Mouse (Mus musculus) layer of hippocampus, adult 2 months (tissue): Measurements from ENCODE around the gene Flywch1. TPM values are rescaled to one million over a fixed set of nuclear protein-coding genes. Genes with fewer than 3 reads are reported as not detected.

Experiments used
- DNase-seq, 2 experiments: peaks; one replicate each; pipeline ENCODE4 v3.0.0; 2022; ENCODE audit warnings: low spot score in 2 of 2
- H3K27ac ChIP-seq: fragments of 200-600 bp; 2 replicates; pipeline ENCODE4 v1.8.1; 2022
- H3K4me3 ChIP-seq: fragments of 200-600 bp; 2 replicates; pipeline ENCODE4 v1.8.1; 2022; ENCODE audit warnings: mild to moderate bottlenecking
- CTCF ChIP-seq: fragments of 200-600 bp; conservative IDR thresholded peaks from 2 replicates; pipeline ENCODE4 v1.8.1; 2022; ENCODE audit warnings: antibody characterized with exemption, mild to moderate bottlenecking, moderate library complexity
- total RNA-seq, 2 experiments: library from RNA; stranded (reverse); gene quantifications; 2 replicates each; pipeline ENCODE4 v1.2.3; 2021

The Flywch1 gene
- total RNA-seq, 2 experiments from 2014 or later: 310 to 345 TPM

DNA sequence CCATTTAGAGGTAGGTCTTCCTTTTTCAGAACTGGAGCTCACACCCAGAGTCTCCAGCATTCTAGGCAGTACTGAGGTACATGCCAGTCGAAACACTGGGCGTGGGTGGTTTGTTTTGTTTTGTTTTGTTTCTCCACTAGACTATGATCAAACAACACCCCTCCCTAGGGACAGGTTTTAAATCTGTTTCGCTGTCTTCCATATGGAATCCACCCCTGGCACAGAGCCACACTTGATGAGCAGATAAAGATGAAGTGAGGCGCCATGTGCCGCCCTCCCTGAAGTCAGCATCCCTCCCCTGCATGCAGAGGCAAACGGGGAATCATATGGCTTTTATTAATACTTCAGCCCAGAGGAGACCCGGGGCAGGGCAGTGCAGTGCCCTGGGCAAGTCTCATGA is 66.7 kb downstream of the Flywch1 start:
- no peak overlapping the region for H3K4me3 ChIP-seq
- peak; percentile 31 to 36 for DNase-seq
- no peak for TF ChIP-seq CTCF
- no peak overlapping the region for H3K27ac ChIP-seq

- no peak for DNase-seq
- no peak for TF ChIP-seq CTCF
These were observed 68.1 kb downstream of the Flywch1 start for GRCm38 (mm10) chr17:23703301-23703700.

More at GRCm38 (mm10) chr17:23703301-23703700, 68.1 kb downstream of the Flywch1 start:
- Histone ChIP-seq H3K4me3 (no peak overlapping the region), H3K27ac (no peak overlapping the region)

Other genes starting within 250 kb of the Flywch1 start
- gene Zfp213, start 207.4 kb downstream of the Flywch1 start, total RNA-seq: 1 to 10 TPM; 5.7 to 6.9 TPM
- 10 to 100 TPM; 30.1 to 33.6 TPM for gene Zfp13, start 172.1 kb downstream of the Flywch1 start, total RNA-seq
- gene Zscan10, start 170.7 kb downstream of the Flywch1 start, total RNA-seq: not detected
- gene Mmp25, start 126.3 kb downstream of the Flywch1 start, total RNA-seq: under 1 TPM in 1 of 2 experiments, not detected in 1; 0.17 TPM
- gene Bicdl2, start 111.1 kb downstream of the Flywch1 start, total RNA-seq: not detected
- gene Hcfc1r1, start 98.0 kb downstream of the Flywch1 start, total RNA-seq: 100 to 1,000 TPM; 110 to 118 TPM
- gene Thoc6, start 97.7 kb downstream of the Flywch1 start, total RNA-seq: 1 to 10 TPM; 7.1 to 7.6 TPM
- gene Tnfrsf12a, start 94.1 kb downstream of the Flywch1 start, total RNA-seq: 1 to 10 TPM; 5.5 to 6.3 TPM
- not detected for gene Cldn6, start 92.4 kb downstream of the Flywch1 start, total RNA-seq
- under 1 TPM in 1 of 2 experiments, not detected in 1; 0.25 TPM for gene Cldn9, start 87.6 kb downstream of the Flywch1 start, total RNA-seq
- under 1 TPM; 0.25 to 0.64 TPM for gene 1520401A03Rik, start 48.8 kb downstream of the Flywch1 start, total RNA-seq
- 1 to 10 TPM; 3.4 to 3.5 TPM for gene Pkmyt1, start 45.3 kb downstream of the Flywch1 start, total RNA-seq
- 10 to 100 TPM; 46.2 to 48.3 TPM for gene Paqr4, start 30.7 kb downstream of the Flywch1 start, total RNA-seq
- gene Kremen2, start 25.8 kb downstream of the Flywch1 start, total RNA-seq: under 1 TPM; 0.23 to 0.32 TPM
- gene Flywch2, start 14.5 kb upstream of the Flywch1 start, total RNA-seq: 10 to 100 TPM; 10.6 to 12.3 TPM
- gene Srrm2, start 18.9 kb upstream of the Flywch1 start, total RNA-seq: 100 to 1,000 TPM; 613 to 663 TPM
- gene Elob, start 57.5 kb upstream of the Flywch1 start, total RNA-seq: 100 to 1,000 TPM; 332 to 341 TPM
- gene Prss33, start 64.5 kb upstream of the Flywch1 start, total RNA-seq: not detected
- gene Prss32, start 72.3 kb upstream of the Flywch1 start, total RNA-seq: not detected
- gene Prss41, start 72.6 kb upstream of the Flywch1 start, total RNA-seq: 1 to 10 TPM; 1.9 to 2.2 TPM
- not detected for gene Prss21, start 96.5 kb upstream of the Flywch1 start, total RNA-seq
- not detected for gene Dcpp1, start 109.3 kb upstream of the Flywch1 start, total RNA-seq
- not detected for gene Dcpp2, start 109.3 kb upstream of the Flywch1 start, total RNA-seq
- not detected for gene Dcpp3, start 145.9 kb upstream of the Flywch1 start, total RNA-seq
- gene Sbp, start 170.1 kb upstream of the Flywch1 start, total RNA-seq: not detected
- gene Sbpl, start 183.7 kb upstream of the Flywch1 start, total RNA-seq: not detected
- under 1 TPM in 1 of 2 experiments, not detected in 1; 0.32 TPM for gene Prss30, start 209.0 kb upstream of the Flywch1 start, total RNA-seq
- gene Prss22, start 226.5 kb upstream of the Flywch1 start, total RNA-seq: not detected